Mouse (Mus musculus): ENCODE results near the gene Mfn1. TPM values are rescaled to one million over a fixed set of nuclear protein-coding genes. Genes with fewer than 3 reads are reported as not detected.

Gene Mfn1
- polyA plus RNA-seq (2012; rRNA removed; ENCODE audit: low replicate concordance) = 13.5 and 14.5 TPM in 2 replicates

DNA sequence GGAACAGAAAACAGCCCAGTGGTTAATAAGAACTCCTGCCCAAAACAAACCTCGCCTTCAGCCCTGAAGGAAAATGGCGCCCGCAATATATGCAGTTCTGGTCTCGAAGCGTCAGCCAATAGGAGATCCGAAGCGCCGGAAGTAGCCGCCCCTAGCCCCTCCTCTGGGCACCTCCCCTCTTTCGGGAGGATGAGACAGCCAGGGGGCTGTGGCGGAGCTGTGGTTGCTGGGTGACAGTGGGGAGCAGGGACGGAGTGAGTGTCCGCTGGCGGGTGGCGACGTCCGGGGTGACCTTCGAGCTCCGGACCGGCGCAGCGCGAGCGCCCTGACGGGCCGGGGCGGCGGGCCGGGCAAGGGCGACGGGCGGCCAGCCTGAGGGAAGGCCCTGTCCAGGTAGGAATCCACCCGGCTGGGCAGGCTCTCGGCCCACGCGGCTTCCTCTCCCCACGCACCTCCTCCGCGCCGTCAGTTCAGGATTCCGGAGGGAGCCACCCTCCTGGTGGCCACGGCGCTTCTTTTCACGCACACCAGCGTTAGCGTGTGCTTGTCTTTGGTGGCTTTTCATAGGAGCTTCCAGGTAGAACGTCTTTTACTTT, at the start of gene Mfn1:
Gene Mfn1 (plus strand): TSS at position 163 of the 596 bp plus-strand sequence.

DNA sequence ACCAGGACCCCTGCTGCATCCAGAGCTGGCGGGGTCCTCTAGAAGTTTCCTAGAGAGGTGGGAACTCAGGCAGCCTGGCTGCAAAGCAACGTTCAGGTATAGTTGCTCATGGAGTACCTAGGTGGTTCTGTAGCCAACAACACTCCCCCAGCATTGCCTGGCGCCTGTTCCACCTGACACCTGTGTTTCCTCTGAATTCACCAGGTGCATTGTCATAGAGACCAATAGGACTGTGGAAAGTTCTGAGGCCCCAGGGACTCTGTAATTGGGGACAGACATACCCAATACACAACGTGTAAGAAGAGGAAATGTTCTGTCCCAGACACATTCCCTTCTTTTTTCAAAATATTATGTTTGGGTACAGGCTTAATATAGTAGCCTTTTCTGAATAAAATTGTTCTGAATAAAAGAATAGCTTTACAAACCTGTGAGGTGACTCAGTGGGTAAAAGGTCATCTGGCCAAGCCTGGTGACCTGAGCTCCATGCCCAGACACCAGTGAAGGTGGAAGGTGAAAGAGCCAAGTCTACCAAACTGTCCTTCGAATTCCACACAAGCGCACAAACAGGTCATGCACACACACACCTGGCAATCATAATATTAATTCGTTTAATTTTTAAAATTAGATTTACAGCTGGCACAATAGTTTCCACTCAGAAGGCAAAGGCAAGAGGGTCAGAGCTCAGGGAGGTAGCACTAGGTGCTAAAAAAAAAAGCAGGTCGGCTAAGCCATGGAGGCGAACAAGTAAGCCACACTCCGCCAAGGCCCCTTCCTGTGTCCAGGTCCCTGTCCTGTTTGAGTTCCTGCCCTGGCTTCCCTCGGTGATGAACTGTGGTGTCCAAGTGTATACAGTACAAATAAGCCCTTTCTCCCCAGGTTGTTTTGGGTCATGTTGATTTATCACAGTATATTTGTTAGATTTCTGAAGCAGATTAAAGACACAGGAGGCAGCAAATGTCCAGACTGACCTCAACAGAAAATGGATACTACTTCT, 36.9 kb upstream of the Mfn1 start, which contains the start of gene Kcnmb3:
Gene Kcnmb3 (minus strand): TSS at position 135 of the 994 bp plus-strand sequence.

DNA sequence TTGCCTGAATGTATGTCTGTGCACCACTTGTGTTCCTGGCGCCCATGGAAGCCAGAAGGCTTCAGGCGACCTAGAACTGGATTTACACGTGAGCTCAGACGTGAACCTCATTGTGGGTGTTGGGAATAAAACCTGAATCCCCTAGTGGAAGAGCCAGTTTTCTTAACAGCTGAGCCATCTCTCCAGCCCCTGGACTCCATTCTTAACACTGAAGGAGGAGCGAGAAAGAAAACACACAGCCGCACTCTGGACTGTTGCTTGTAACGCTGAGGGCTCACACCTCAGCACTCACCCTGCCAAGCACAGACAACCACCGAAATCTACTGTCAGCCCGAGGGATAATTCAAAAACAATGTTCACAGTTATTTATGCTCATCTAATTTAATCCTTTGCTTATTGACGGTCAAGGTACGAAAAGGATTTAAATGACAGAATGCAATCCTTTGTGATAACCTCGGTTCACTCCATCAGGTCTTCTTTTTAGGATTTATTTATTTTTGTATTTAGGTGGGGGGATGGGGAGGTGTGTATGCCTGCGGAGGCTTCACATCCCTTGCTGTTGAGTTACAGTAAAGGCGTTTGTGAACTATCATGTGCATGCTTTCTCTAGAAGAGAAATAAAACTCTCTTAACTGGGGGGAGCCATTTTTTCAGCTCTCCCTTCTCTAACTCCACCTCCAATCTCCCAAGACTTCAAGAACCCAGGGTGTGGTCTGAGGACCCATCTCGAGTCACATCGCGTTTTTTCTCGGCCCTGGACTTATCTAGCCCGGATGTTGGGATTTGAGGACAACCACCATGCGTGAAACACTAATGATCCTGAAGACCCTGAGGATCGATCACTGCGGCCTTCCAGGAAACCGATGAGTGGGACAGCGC, 19.5 kb upstream of the Mfn1 start, which contains the start of gene Zfp639:
Gene Zfp639 (plus strand): TSS at position 764 of the 879 bp plus-strand sequence.

DNA sequence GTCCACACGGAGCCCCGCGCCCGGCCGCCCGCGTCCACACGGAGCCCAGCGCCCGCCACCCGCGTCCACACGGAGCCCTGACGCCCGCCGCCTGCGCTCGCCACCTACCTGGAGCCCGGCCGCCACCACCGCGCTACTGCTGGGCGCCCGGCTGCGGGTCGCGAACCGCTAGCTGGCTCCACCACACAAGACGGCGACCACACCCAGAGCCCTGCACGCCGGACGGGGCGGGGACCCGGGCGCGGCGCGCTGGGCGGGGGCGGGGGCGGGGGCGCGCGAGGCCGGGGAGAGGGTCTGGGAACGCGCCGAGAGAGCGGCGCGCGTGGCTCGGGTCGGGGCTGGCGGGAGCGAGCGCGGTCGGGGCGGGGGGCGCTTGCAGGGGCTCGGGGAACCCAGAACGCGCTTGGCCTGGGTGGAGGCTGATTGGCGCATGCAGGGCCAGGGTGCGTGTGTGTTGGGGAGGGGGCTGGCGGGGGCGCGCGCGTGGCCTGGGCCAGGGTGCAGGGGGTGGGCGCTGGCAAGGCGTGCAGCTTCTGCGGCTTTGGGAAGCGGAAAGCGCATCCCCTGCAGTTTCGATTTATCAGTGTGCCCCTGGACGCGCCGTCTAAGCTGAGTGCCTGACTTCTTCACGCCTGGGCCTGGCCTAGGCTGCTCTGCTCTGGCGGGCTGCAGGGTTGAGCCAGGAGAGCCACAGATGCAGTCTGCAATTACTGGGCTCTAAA, 87.2 kb downstream of the Mfn1 start, which contains the start of gene Gnb4:
Gene Gnb4 (minus strand): TSS at position 255 of the 722 bp plus-strand sequence.

Other genes with a start within 250 kb of the Mfn1 start
- gene Zmat3, start 163.5 kb upstream of the Mfn1 start, polyA plus RNA-seq (2012; rRNA removed; ENCODE audit: low replicate concordance) = 8.6 and 19.0 TPM in 2 replicates
- 10.6 and 11.4 TPM in 2 replicates for gene Pik3ca, start 131.8 kb upstream of the Mfn1 start, polyA plus RNA-seq (2012; rRNA removed; ENCODE audit: low replicate concordance)
- not detected in 2 replicates for gene Kcnmb3, start 37.2 kb upstream of the Mfn1 start, polyA plus RNA-seq (2012; rRNA removed; ENCODE audit: low replicate concordance)
- 29.5 and 33.6 TPM in 2 replicates for gene Zfp639, start 19.2 kb upstream of the Mfn1 start, polyA plus RNA-seq (2012; rRNA removed; ENCODE audit: low replicate concordance)
- gene Gnb4, start 87.1 kb downstream of the Mfn1 start, polyA plus RNA-seq (2012; rRNA removed; ENCODE audit: low replicate concordance) = 58.7 and 68.2 TPM in 2 replicates
- gene Actl6a, start 176.8 kb downstream of the Mfn1 start, polyA plus RNA-seq (2012; rRNA removed; ENCODE audit: low replicate concordance) = 17.5 and 24.8 TPM in 2 replicates
- 207 and 208 TPM in 2 replicates for gene Ndufb5, start 207.5 kb downstream of the Mfn1 start, polyA plus RNA-seq (2012; rRNA removed; ENCODE audit: low replicate concordance)
- gene Mrpl47, start 208.1 kb downstream of the Mfn1 start, polyA plus RNA-seq (2012; rRNA removed; ENCODE audit: low replicate concordance) = 2.8 and 3.2 TPM in 2 replicates

Measured in subcutaneous adipose tissue, adult 2 months (tissue).